Mouse (Mus musculus) fat pad, adult 2 months (tissue): ENCODE measurements around the gene Ubxn7.

Experiments used
- DNase-seq: peaks from one replicate; pipeline ENCODE4 v3.0.0-alpha.2; 2011; ENCODE audit warnings: low read depth, low spot score; ENCODE audit errors: extremely low read depth

The Ubxn7 gene

DNA sequence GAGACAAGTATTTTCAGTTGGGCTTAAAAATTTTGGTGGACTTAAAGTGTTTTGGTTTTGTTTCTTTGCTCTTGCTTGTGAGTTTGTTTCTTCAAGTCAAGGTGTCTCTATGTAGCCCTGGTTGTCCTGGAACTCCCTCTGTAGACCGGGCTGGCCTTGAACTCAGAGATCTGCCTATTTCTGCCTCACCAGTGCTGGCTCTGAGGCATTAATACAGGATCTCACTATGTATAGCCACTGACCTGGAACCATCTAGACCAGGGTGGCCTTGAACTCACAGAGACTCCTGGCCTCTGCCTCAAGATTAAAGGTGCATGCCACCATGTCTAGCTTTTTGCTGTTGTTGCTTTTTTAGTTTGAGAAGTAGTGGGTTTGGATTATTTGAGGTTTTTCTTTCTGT, 99.9 kb downstream of the Ubxn7 start:
- DNase-seq = no peak

DNA sequence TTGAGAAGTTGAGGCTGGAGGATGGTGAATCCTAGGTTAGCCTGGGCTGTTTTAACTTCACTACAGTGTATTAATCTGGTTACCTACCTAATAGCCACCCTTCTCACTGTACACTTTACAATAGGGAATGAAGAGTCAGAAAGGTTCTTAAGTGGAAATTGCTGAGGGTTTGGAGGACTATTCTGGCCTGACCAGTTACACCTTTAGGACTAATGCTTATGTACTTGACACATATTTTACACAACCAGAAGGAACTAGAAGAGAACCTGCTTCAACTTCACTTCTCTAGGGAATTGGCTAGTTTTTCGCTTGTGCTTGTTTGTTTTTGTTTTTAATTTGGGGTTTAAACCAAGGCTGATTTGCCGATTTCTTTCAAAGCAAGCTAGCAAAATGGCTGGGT, 101.1 kb downstream of the Ubxn7 start:
- no peak for DNase-seq

DNA sequence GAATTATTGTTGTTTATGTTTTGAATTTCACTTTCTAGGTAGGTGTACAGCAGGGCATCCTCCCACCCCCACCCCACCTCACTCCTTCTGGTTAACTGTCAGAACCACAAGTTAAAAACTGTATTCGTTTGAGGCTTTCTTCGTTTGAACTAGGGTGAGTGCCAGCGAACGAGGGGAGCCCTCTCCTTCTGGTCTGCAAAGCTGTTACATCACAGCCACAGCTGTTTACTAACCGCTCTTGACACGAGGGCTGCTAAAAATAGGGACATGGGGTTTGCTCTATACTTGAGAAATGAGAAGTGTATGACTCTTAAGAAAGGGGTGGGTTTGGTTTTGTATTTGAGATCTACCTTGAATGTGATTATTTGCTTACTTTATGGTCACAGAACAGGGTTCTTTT, 102.0 kb downstream of the Ubxn7 start:
- DNase-seq = no peak

GRCm38 (mm10) chr16:32434691-32435090, 102.6 kb downstream of the Ubxn7 start:
- no peak for DNase-seq

- no peak for DNase-seq
Observed at GRCm38 (mm10) chr16:32436657-32437056, 104.6 kb downstream of the Ubxn7 start.

DNA sequence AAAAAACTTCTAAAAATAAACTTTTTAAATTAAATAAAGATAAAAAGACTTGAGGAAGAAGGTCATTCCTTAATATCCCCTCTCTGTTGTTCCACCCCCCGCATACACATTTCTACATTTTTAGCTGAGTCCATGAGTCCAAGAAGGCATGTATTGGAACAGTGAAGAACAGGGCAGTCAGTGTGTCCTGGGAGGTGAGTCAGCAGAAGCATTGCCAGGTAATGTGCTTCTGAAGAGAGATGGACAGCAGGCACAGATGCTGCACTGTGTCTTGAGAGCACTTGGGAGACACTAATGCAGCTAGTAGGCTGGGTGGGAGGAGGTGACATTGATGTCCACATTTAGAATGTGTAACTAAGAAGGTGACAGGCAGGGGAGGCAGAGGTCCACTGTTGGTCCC, 105.2 kb downstream of the Ubxn7 start:
- DNase-seq = no peak

DNA sequence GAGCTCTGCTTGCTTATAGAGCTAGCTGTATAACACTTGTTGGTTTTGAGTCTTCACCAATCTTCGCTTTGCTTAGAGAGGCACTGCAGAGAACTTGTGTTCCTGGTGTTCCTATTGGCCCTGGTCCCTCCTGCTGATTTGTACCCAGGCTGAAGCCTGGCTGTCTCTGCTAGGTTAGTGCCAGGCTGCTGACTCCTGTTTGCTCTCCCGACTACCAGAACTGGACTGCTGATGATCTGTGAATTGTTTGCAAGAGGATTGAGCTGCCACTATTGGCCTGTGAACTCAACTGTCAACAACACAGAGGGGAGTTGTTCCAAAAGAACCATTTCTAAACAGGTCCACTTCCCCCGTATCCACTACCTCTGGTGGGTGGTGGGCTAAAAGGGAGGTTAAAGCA, 109.4 kb downstream of the Ubxn7 start:
- no peak for DNase-seq
